Mouse (Mus musculus) heart, embryonic 14.5 days (tissue): ENCODE data around the gene Dio3. TPM values are rescaled to one million over a fixed set of nuclear protein-coding genes. Genes with fewer than 3 reads are reported as not detected.

Experiments used
- microRNA-seq: library from miRNA; unstranded; fragments of <30 nt; microRNA quantifications from one replicate; pipeline ENCODE4, GENCODE M21; 2016
- polyA plus RNA-seq: library from polyadenylated mRNA; unstranded; fragments of >200 nt; fragmentation: Nextera tagmentation; extraction: Ambion mirVana; gene quantifications from 2 replicates; pipeline ENCODE4 v1.2.1, GENCODE M21; 2014

Gene Dio3
- polyA plus RNA-seq, 1 experiment from 2014 or later, result not detected

Small RNAs within 50 kb of the gene (microRNA-seq; reads per million reads assigned to microRNA genes)
- gene Mir1247, result not detected

Other genes with a start within 250 kb of the Dio3 start
- 131 and 138 TPM in 2 replicates for gene Ppp2r5c, start 168.1 kb downstream of the Dio3 start, polyA plus RNA-seq